Mouse (Mus musculus): ENCODE measurements around the gene Cep290. TPM values are rescaled to one million over a fixed set of nuclear protein-coding genes. Genes with fewer than 3 reads are reported as not detected.

The Cep290 gene
- total and polyA plus RNA-seq, 3 experiments = 0.30 TPM; not detected in 2

DNA sequence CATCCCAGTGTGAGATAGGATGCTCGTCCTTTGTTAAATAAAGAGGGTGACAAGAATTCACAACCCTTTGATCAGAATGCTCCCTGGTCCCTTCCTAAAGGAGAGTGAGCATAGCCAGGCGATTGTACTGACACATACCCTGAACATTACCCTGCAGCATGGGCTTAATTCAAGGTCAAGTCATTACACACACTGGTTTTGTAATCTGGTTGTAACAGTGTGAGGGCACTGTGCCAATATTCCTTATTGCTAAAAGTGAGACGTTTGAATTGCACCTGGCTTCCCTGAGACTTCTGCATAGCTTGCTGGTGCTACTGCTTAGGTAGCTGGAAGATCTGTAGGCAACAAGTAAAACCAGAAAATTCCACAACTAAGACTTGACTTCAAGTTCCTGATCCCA is 96.8 kb downstream of the Cep290 start:
- Histone ChIP-seq H3K4me2 (ENCODE audit: insufficient read depth, low read depth, poor library complexity, severe bottlenecking) (no peak overlapping the region), H3K4me3 (replicated peaks in 1 of 3; ENCODE audit: low read depth in 2 of 3, low read length in 2 of 3, poor library complexity in 1 of 3) (no peak overlapping the region), H3K79me2 (replicated peaks; ENCODE audit: control insufficient read depth, extremely low read depth, insufficient read depth, poor library complexity, severe bottlenecking) (no peaks in the 10 kb centered on the region), H3K4me1 (ENCODE audit: control insufficient read depth in 1 of 2, insufficient read depth in 2 of 2) (no peaks in the 10 kb centered on the region), H3K27ac (ENCODE audit: insufficient read depth, low read depth) (no peak overlapping the region), H3K36me3 (replicated peaks in 1 of 2; ENCODE audit: control insufficient read depth in 1 of 2, insufficient read depth in 1 of 2, low read length in 1 of 2) (no peaks in the 10 kb centered on the region), H3K9ac (ENCODE audit: insufficient read depth, low read depth) (no peak overlapping the region), H3K9me3 (replicated peaks; ENCODE audit: low read length) (peaks cover 37% of the 10 kb centered on the region), H3K27me3 (replicated peaks) (no peaks in the 10 kb centered on the region)
- dilution Hi-C loops (cut with MboI; ENCODE audit: extremely low pct_ligation_motif_present, extremely low pct_unique_long_range_greater_than_20kb, low sequenced_read_pairs) = no loop called here
- TF ChIP-seq IRF4 (IDR thresholded peaks at IDR 0.05; ENCODE audit: low read depth, low read length) (no peak), TCF12 (IDR thresholded peaks at IDR 0.05; ENCODE audit: low read depth, low read length) (no peak), ZNF384 (IDR thresholded peaks at IDR 0.05; ENCODE audit: low read depth, low read length) (no peak), UBTF (IDR thresholded peaks at IDR 0.05; ENCODE audit: low read depth, low read length) (no peak), E2F4 (IDR thresholded peaks at IDR 0.05; ENCODE audit: insufficient replicate concordance, low read depth, low read length) (no peak), ZMIZ1 (IDR thresholded peaks at IDR 0.05; ENCODE audit: low read depth, low read length) (no peak), BHLHE40 (IDR thresholded peaks at IDR 0.05; ENCODE audit: low read depth, low read length) (no peak), NELFE (IDR thresholded peaks at IDR 0.05; ENCODE audit: low read depth, low read length) (no peak), JUND (conservative IDR thresholded peaks at IDR 0.05; ENCODE audit: low read depth, low read length) (no peak), USF1 (IDR thresholded peaks at IDR 0.05; ENCODE audit: low read depth, low read length) (no peak), PAX5 (IDR thresholded peaks at IDR 0.05; ENCODE audit: low read length) (no peak)
- DNase-seq (ENCODE audit: extremely low read depth) = no peak
- in situ Hi-C loops (cut with MboI; ENCODE audit: low pct_ligation_motif_present, low pct_unique_long_range_greater_than_20kb, low sequenced_read_pairs) = no loop called here

DNA sequence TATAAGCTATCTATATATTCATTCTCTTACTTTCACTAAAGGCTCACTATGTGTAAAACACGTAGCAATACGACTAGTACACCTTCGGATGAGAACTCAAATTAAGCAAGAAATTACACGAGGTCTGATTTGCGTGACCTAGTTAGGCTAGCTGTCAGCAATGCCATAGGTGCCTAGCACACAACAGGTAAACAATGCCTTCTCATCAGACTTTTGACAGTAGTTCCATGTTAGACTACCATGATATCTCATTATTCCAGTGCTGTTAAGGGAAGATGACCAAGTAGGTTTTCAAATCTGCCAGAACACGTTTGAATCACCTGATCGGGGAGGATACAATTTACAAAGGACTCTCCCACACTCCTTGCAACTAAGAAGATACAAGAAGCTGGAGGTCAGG is 101.2 kb downstream of the Cep290 start:
- H3K27ac ChIP-seq (ENCODE audit: insufficient read depth, low read depth) = no peak overlapping the region
- H3K36me3 ChIP-seq (replicated peaks in 1 of 2; ENCODE audit: control insufficient read depth in 1 of 2, insufficient read depth in 1 of 2, low read length in 1 of 2) = no peaks in the 10 kb centered on the region
- no peak overlapping the region for H3K4me2 ChIP-seq (ENCODE audit: insufficient read depth, low read depth, poor library complexity, severe bottlenecking)
- in situ Hi-C loops (cut with MboI; ENCODE audit: low pct_ligation_motif_present, low pct_unique_long_range_greater_than_20kb, low sequenced_read_pairs) (no loop called here), dilution Hi-C loops (cut with MboI; ENCODE audit: extremely low pct_ligation_motif_present, extremely low pct_unique_long_range_greater_than_20kb, low sequenced_read_pairs) (no loop called here)
- no peak overlapping the region for H3K4me3 ChIP-seq (replicated peaks in 1 of 3; ENCODE audit: low read depth in 2 of 3, low read length in 2 of 3, poor library complexity in 1 of 3)
- H3K27me3 ChIP-seq (replicated peaks) = no peaks in the 10 kb centered on the region
- no peak for TF ChIP-seq MAFK (IDR thresholded peaks at IDR 0.05; ENCODE audit: insufficient replicate concordance, low read length)
- no peak for TF ChIP-seq RAD21 (IDR thresholded peaks at IDR 0.05; ENCODE audit: low read depth, low read length)
- TF ChIP-seq NELFE (IDR thresholded peaks at IDR 0.05; ENCODE audit: low read depth, low read length) = no peak
- TF ChIP-seq MEF2A (IDR thresholded peaks at IDR 0.05; ENCODE audit: borderline replicate concordance, low read depth, low read length) = no peak
- no peak for TF ChIP-seq JUN (IDR thresholded peaks at IDR 0.05; ENCODE audit: insufficient read depth, low read depth, low read length)
- no peak for TF ChIP-seq EP300 (IDR thresholded peaks at IDR 0.05; ENCODE audit: low read length)
- no peak for TF ChIP-seq HCFC1 (IDR thresholded peaks at IDR 0.05; ENCODE audit: low read depth, low read length)
- no peak for TF ChIP-seq ZC3H11A (IDR thresholded peaks at IDR 0.05; ENCODE audit: low read depth, low read length)
- no peaks in the 10 kb centered on the region for H3K79me2 ChIP-seq (replicated peaks; ENCODE audit: control insufficient read depth, extremely low read depth, insufficient read depth, poor library complexity, severe bottlenecking)
- H3K9me3 ChIP-seq (replicated peaks; ENCODE audit: low read length) = peaks cover 41% of the 10 kb centered on the region
- H3K9ac ChIP-seq (ENCODE audit: insufficient read depth, low read depth) = no peak overlapping the region
- H3K4me1 ChIP-seq (ENCODE audit: control insufficient read depth in 1 of 2, insufficient read depth in 2 of 2) = no peaks in the 10 kb centered on the region
- no peak for DNase-seq (ENCODE audit: extremely low read depth)
